Mouse (Mus musculus) A20 (cell line): ENCODE measurements around the gene Met.

Experiments
- DNase-seq: peaks from one replicate; pipeline ENCODE4 v3.0.0-alpha.2; 2011; ENCODE audit warnings: low read depth, low spot score

The Met gene

GRCm38 (mm10) chr6:17491502-17491901 lies 27.9 kb downstream of the Met start:
- no peak for DNase-seq

DNA sequence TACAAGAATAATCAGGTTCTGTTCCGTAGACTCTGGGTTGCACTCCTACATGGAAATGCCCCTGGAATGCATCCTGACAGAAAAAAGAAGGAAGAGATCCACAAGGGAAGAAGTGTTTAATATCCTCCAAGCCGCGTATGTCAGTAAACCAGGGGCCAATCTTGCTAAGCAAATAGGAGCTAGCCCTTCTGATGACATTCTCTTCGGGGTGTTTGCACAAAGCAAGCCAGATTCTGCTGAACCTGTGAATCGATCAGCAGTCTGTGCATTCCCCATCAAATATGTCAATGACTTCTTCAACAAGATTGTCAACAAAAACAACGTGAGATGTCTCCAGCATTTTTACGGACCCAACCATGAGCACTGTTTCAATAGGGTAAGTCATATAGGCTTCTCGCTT lies 28.5 kb downstream of the Met start:
- DNase-seq, result no peak

DNA sequence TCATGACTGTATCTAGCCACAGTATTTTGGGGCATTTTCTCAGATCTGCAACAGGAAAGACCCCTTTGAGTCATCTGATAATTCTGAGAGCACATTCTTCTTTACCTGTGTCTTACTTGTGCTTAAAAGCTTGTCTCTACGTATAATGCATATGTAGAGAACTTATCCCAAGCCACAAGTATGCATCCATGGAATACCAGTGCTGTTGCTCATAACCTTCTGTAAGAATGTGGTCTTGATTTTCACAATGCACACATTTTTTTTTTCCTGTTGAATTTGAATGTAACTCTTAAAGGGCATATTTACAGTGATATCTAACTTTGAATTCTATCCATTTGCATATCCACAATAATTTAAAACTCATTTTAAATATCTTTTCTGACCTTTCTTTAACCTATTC lies 31.8 kb downstream of the Met start:
- DNase-seq, result no peak

- no peak for DNase-seq
These were observed 33.8 kb downstream of the Met start for GRCm38 (mm10) chr6:17497366-17497765.

DNA sequence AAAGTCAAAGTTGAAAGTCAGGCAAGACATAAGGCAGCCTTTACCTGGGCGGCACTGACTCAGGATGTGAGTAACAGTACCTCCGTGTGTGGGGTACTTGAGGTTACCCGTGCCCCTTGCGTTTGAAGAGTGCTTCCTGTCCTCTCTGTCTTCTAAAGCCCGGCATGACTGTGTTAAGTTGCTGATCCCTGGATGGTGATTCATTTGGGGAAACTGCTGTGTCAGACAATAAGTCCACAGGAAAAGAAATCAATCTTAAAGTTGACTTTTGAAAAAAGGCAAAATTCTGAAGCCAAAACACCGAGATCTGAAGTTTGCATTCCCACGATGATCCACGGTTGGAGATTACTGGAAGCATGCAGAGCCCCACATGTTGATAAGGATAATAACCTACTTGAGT lies 35.2 kb downstream of the Met start:
- no peak for DNase-seq

DNA sequence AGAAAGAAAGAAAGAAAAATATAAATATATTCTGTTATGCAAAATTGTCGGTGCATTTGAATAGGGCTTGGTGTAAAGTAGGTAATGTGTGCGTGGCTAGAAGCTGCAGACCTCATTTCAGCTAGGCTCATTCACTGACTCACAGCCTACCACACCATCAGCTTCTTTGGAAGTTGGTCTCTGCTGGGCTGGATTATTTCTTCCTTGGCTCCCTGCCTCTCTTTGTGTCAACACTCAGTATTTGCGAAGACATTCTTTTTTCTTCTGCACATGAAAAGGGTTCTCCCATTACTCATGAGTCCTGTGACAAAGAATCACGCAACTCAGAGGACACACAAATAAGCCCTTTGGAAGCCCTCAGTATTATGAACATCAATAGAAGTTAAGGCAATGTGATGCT lies 37.8 kb downstream of the Met start:
- DNase-seq, result no peak

- no peak for DNase-seq
These were observed 38.7 kb downstream of the Met start for GRCm38 (mm10) chr6:17502311-17502710.

DNA sequence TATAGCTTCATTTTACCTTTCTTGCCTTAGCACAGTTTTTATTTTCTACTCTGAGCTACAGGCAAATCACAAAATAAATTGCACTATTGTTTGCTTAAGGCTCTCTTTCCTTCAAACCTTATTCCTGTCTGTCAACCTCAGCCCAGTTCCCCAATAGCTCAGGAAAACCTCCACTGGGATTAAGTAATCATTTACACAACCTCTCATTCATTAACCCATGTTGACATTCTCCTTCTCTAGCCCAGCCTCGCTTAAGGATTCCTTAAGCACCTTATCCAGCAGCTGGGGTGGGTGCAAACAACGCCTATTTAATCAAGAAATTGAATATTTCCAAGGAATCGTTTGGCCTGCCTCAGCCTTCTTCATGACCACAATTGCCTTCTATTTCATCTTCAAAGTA lies 40.1 kb downstream of the Met start:
- no peak for DNase-seq

DNA sequence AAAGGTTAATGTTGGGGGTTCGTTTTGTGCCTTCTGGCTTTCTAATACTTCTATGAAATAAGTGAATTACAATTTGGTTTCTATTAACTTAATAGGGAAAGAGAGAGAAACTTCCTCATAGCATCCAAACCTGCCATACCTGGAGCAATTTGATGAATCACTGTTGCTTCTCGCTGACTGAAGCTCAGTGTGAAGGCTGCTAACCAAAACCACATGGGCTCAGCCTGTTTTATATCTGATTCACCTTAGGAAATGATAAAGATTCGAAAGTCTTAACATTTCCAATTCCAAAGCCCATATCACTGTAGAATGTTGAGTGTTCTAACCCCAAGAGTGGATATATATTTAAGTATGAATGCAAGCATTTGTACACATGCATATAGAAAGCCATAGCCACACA lies 41.9 kb downstream of the Met start:
- no peak for DNase-seq

DNA sequence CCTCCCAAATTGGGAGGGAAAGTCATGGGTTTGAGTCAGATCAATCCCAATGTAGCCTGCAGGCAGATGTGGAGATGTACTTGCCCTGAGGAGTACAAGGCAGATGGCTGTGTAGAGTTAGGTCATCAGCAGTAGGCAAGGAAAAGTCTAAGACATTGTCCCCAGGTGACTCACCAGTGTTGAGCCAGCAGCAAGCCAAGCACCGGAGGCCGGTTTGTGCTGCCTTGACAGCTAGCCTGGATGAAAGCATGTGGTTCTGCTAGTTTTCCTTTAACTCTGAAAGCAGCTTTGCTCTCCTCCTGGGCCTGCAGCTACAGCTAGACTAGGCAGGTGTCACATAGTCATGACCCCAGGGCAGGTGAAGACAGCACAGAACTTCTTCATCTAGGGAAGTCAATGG lies 43.2 kb downstream of the Met start:
- DNase-seq, result no peak

GRCm38 (mm10) chr6:17508184-17508583 lies 44.6 kb downstream of the Met start:
- DNase-seq, result no peak

GRCm38 (mm10) chr6:17508604-17509372 lies 45.2 kb downstream of the Met start:
- no peak for DNase-seq

GRCm38 (mm10) chr6:17513381-17513780 lies 49.8 kb downstream of the Met start:
- DNase-seq, result no peak

DNA sequence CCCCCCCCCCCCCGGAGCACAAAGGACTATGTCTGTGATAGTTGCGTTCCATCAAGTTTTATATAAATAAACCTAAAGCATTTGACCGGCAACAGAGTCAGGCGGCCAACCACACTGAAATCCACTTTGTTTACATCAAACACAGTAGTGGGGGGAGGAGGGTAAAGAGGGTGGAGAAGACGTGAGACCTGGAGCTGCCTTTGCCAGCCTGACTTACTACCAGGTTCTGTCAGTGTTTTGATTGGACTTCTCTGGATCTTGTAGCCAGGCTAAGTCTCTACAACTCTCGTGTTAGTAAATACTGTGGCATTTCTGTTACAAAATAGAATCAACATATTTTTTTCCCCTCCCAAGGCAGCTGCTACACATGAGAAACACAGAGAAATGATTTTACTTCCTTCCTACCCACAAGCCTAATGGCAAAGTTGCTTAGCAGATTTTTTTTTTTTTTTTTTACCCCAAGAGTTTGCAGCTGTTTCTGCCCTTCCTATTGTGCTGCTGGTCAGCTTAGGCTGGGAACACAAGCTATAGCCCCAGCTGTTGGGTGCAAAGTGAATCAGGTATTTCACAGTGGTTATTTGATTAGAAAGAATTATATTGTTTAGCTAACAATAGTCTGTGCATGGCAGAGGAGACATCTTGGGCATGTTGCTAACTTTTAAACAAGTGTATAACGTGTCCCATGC lies 52.3 kb downstream of the Met start:
- DNase-seq, result no peak

DNA sequence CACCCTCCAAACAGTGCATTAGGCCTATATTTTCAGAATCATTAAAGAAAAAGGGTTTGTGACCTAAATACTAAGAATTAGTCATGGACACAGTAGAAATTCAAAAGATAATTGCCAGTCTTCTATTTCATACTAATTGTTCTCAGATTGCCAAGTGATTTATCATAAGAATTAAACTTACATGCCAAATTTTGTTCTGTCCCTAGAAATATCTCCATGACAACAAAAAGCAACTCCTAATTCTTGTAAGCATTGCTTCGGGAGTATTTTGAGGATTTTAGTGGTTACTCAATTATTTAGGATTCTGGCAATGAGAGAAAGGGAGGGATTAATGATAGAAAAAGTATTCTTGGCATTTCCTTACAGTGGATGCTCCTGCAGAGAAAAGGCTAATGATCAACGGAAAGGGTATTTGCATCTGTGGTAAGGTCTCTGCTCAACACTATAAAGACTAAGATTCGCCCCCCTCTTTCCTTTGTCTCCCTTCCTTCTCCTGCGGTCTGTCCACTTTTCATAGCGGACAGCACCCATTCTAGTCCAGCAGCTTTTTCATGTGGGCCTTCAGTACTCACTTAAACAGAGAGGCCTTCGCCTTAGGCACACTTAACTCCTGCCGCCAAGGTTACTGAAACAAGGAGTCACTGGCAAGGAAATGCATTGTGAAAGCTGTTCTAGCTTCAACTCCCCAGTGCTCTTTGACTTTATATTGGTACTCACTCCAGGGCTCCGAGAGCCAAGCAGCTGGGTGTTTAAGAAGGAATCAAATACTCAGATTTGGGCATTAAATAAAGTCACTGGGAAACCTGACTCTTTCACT lies 58.5 kb downstream of the Met start:
- DNase-seq, result no peak

DNA sequence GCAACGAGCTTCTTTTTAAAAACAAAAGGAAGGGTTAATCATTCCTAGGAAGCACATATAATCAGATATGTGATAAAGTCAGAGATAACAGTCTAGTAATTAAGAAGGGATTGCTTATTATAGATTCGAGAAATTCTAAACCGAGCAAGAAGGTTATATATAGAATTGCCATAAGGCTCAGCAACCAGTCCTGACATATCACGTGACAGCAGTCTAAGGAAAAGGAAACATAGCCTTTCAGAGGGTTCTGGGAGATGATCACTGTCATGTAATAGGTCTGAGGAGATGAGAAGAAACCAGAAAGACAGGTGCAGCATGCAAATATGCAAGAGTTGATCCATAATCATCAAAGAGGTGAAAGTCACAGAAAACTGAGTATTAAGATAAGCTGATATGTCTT lies 59.3 kb downstream of the Met start:
- DNase-seq, result no peak

DNA sequence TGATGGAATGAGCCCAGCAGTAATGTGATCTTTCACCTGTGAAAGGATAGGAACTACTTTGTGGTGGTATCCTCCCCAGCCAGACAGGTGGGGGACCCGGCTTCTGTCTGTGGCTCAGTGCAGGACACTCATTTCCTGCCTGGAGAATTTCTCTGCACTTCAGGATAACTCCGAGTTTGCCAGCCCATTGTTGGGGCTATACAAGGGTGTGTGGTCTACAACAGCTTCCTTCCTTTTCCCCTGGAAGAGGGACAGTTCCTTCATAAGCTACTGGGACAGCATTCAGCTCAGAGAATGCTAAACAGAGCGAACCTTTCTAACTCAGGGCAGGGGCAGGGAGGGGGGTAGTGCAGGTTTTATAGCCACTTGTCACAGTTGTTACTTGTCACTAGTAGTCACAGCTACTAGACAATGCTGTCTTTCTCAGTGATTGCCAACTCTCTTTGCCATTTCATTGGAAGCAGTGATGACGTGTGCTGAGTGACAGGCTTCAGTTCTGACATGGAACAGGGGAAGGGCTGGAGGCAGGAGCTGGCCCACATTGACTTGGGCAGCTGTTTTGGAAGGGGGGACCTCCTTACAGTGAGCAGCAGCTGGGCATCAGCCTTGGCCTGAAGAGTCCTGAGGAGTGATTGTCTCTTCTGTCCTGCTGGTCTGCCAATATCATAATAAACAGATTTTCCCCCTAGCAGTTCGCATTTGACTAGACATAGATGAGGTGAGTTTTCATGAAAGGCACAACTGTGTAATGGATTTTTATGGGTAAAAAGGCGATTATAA lies 66.1 kb downstream of the Met start:
- no peak for DNase-seq

DNA sequence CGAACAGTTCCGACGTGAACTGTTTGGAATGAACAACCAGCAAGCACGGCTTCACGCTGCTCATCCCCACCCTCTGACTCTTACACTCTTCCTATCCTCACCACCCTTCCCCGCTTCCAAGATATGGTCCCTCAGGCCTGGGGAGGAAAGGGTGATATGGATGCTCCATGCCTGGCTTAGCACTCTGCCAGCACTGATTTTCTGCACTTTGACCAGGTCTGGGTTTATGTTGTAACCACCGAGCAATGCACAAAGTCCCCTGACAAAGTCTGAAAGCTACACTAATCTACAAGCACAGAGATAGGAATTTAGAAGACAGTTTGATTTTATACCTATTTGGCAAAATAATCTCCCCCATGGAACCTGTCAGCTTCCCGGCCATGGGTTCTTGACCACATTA lies 78.0 kb downstream of the Met start:
- DNase-seq, result no peak

GRCm38 (mm10) chr6:17542383-17542782 lies 78.8 kb downstream of the Met start:
- DNase-seq, result peak; percentile 30

DNA sequence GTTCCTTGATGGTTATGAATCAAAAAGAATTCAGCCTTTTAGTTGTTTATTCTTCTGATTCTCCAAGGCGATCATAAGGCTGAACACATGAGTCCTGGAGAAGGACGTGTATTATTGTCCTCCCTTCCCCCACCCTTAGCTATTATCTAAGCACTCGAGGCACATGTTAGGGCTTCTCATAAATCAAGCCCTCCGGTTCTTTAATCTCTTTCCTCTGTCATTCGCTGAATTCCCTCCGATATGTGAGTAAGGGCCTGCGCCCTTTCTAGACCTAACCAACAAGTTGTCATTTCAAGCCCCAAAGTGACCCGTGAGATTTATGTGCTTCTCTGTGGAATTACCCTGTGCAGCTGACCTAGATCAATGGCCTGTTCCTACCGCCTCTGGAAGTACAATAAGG lies 81.9 kb downstream of the Met start:
- DNase-seq, result no peak

DNA sequence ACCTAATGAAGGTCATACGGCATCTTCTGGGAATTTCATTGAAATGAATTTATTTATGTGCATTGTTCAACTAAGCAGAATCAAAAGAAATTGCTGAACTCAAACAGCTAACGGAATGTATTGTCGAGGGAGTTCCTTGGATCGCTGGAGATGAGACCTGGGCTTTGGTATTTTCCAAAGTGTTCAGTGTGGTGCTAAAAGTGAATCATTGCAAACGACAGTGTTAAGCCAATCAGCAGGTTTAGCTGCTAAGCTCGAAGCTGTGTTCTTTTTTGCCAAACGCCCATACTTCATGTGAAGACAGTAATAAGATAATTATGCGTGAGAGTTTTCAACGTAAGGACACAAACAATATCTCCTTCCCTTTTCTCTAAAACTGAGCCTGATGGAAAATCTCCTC lies 82.7 kb downstream of the Met start:
- DNase-seq, result no peak

DNA sequence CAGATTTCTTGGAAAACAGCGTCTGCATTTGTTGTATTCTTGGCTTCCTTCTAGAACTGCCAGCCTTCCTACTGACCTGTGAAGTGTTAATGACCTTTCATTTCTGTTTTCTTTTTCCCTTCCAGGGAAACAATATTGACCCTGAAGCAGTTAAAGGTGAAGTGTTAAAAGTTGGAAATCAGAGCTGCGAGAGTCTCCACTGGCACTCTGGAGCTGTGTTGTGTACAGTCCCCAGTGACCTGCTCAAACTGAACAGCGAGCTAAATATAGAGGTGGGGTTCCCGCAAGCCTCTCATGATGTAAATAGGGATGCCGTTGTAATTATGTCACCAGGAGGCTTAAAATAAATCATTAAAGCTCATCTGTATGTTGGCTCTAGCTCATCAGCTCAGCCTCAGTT lies 83.2 kb downstream of the Met start:
- no peak for DNase-seq
